Mouse (Mus musculus): ENCODE data around the gene Clmn.

DNA sequence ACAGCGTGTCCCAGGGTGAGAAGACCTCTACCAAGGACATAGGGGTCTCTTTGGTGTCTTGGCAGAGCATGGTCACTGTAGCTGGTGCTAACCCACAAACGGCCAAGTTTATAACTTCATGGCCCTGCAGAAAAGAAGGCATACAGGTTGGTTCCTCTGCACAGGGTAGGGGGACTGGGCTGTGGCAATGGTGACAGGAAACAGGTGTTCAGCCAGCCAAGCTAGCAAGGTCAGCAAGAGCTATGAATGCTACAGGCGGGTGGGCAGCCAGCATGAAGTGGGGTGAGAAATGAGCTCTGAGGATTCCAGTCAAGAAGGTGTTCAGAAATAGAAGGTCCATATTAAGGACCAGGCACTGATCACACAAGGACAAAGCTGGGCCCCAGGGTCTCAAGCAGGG is 48.1 kb upstream of the Clmn start:
- TF ChIP-seq CTCF (conservative IDR thresholded peaks at IDR 0.05; ENCODE audit: low read length) = no peak
- TF ChIP-seq POU5F1 (IDR thresholded peaks at IDR 0.05; ENCODE audit: borderline replicate concordance, low read length) = no peak

All from E14TG2a.4 (cell line).